Mouse (Mus musculus) ES-CJ7 (cell line): ENCODE measurements at regions not wholly inside any gene's neighbourhood (a gene's known extent, or its start where the extent isn't known, plus 50 kb on each side); places are given as distances from the start of the nearest gene placed in this dataset.

Experiments used
- DNase-seq: peaks from one replicate; pipeline ENCODE4 v3.0.0; 2011; ENCODE audit warnings: low read depth, low spot score

GRCm38 (mm10) chr15:32082109-32082508, 95.0 kb upstream of the Tas2r119 start:
- DNase-seq: no peak

DNA sequence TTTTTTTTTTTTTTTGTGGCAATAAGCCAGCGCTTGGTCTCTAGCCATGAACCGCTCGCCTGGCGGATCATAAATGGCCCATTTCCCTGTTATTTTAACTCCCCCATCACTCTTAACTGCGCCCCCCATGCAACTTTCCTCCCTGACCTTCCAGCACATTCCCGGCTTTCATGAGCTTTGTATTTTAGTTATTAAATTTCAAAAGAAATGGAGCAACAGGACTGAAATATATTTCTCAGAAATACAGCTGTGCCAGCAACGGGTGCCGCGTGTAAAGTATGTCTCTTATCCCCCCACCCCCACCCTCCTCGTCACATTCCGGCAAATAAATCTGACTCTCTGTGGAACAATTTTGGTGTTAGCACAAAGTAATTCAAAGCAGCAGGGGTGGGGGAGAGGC, 83.2 kb upstream of the Tas2r119 start:
- no peak for DNase-seq

DNA sequence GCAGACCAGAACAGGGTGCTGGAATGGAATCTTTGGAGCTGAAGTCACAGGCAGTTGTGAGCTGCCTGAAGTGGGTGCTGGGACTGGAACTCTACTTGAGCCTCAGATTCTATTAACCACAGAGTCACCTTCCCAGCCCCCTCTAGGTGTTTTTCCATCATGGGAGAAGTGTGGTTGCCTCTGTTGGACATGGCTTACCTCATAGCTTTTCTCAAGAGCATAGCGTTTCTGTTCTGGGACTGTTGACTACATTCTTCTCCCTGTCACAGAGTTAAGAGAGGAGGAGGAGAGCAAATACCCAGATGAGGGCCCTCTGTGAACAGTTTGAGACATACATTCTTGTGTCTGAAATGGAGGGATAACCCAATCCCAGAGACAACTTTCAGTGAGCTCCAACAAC, 81.5 kb upstream of the Tas2r119 start:
- no peak for DNase-seq

GRCm38 (mm10) chr15:32110659-32111058, 66.4 kb upstream of the Tas2r119 start:
- DNase-seq: peak; percentile 96
